Comparison of ENCODE assay signal across 10 mouse cellular contexts in genomic region chr1:74042711-74043467, GRCm38 (mm10).
DNase-seq lines count a peak whose midpoint lies in the region; ATAC-seq and TF ChIP-seq lines count a peak whose summit lies in the region.
"Had no signal": no experiment of that assay in that cellular context is flagged by ENCODE, and none has a peak within 500 bp of the region (broad histone marks: within the 10 kb centered on the region; RNA-seq: fewer than 3 reads in every experiment).

No protein-coding gene starts in this region.

- 61% methylated on average over 3 of the region's 3 CpGs for WGBS in hindbrain, embryonic 12.5 days
- 66% methylated on average over 3 of the region's 3 CpGs for WGBS in hindbrain, embryonic 11.5 days
- WGBS in forebrain, postnatal 0 days, result 68% methylated on average over 3 of the region's 3 CpGs
- 38% methylated on average over 3 of the region's 3 CpGs for WGBS in limb, embryonic 15.5 days

- peak overlapping the region; percentile 40; the same call in 1 of the 2 replicates for H3K27ac ChIP-seq in hindbrain, embryonic 12.5 days
- no peak overlapping the region for H3K27ac ChIP-seq in hindbrain, embryonic 11.5 days (ENCODE audit: low read depth, low read length)
- H3K27ac ChIP-seq in forebrain, postnatal 0 days (ENCODE audit: low read depth, low read length), result no peak overlapping the region
- peak overlapping the region; percentile 33; the same call in 1 of the 2 replicates for H3K27ac ChIP-seq in limb, embryonic 15.5 days

- H3K9ac ChIP-seq in hindbrain, embryonic 12.5 days, result no peak overlapping the region
- H3K9ac ChIP-seq in hindbrain, embryonic 11.5 days (ENCODE audit: low read depth, low read length), result no peak overlapping the region
- no peak overlapping the region for H3K9ac ChIP-seq in forebrain, postnatal 0 days
- H3K9ac ChIP-seq in limb, embryonic 15.5 days, result no peak overlapping the region

- H3K4me1 ChIP-seq in hindbrain, embryonic 12.5 days, result peaks cover 30% of the 10 kb centered on the region
- no peaks in the 10 kb centered on the region for H3K4me1 ChIP-seq in hindbrain, embryonic 11.5 days (replicated peaks; ENCODE audit: control insufficient read depth, insufficient read depth, low read length)
- H3K4me1 ChIP-seq in forebrain, postnatal 0 days (ENCODE audit: insufficient read depth), result no peaks in the 10 kb centered on the region
- peaks cover 60% of the 10 kb centered on the region for H3K4me1 ChIP-seq in limb, embryonic 15.5 days

- no peaks in the 10 kb centered on the region for H3K9me3 ChIP-seq in hindbrain, embryonic 12.5 days (replicated peaks)
- H3K9me3 ChIP-seq in hindbrain, embryonic 11.5 days (ENCODE audit: control insufficient read depth, low read length), result no peaks in the 10 kb centered on the region
- no peaks in the 10 kb centered on the region for H3K9me3 ChIP-seq in forebrain, postnatal 0 days (ENCODE audit: low read length)
- no peaks in the 10 kb centered on the region for H3K9me3 ChIP-seq in limb, embryonic 15.5 days

- no peak for DNase-seq in hindbrain, embryonic 11.5 days (ENCODE audit: low spot score)
- DNase-seq in brain, adult 2 months (ENCODE audit: low read depth, low spot score), result peak; percentile 62
- no peak for DNase-seq in forebrain, postnatal 0 days
- no peak for DNase-seq in cerebellum, adult 9-11 months
- DNase-seq in MN1 (ENCODE audit: low spot score), result no peak
- DNase-seq: cerebellum, postnatal 10 days had no signal

- no peaks in the 10 kb centered on the region for H3K36me3 ChIP-seq in hindbrain, embryonic 12.5 days
- H3K36me3 ChIP-seq in hindbrain, embryonic 11.5 days (ENCODE audit: control insufficient read depth, insufficient read depth, low read length), result no peaks in the 10 kb centered on the region
- H3K36me3 ChIP-seq in forebrain, postnatal 0 days (ENCODE audit: insufficient read depth), result no peaks in the 10 kb centered on the region
- H3K36me3 ChIP-seq in limb, embryonic 15.5 days, result no peaks in the 10 kb centered on the region

- H3K27me3 ChIP-seq in hindbrain, embryonic 12.5 days, result no peaks in the 10 kb centered on the region
- H3K27me3 ChIP-seq in hindbrain, embryonic 11.5 days (ENCODE audit: control insufficient read depth, insufficient read depth, low read length), result no peaks in the 10 kb centered on the region
- no peaks in the 10 kb centered on the region for H3K27me3 ChIP-seq in forebrain, postnatal 0 days (ENCODE audit: insufficient read depth, low read length)
- H3K27me3 ChIP-seq in limb, embryonic 15.5 days, result no peaks in the 10 kb centered on the region

- no peak for TF ChIP-seq CTCF in forebrain, postnatal 0 days (IDR thresholded peaks at IDR 0.05; ENCODE audit: low read depth)

- no peak overlapping the region for H3K4me3 ChIP-seq in hindbrain, embryonic 12.5 days
- no peak overlapping the region for H3K4me3 ChIP-seq in hindbrain, embryonic 11.5 days (ENCODE audit: low read depth, low read length)
- no peak overlapping the region for H3K4me3 ChIP-seq in forebrain, postnatal 0 days (ENCODE audit: low read depth, low read length)
- H3K4me3 ChIP-seq in limb, embryonic 15.5 days, result no peak overlapping the region

- ATAC-seq in hindbrain, embryonic 12.5 days (ENCODE audit: low FRiP score), result peak; percentile 52; the same call in 1 of the 2 replicates
- no peak for ATAC-seq in hindbrain, embryonic 11.5 days (ENCODE audit: low FRiP score)
- peak; percentile 44 for ATAC-seq in forebrain, postnatal 0 days
- ATAC-seq in limb, embryonic 15.5 days (ENCODE audit: insufficient number of reproducible peaks, low FRiP score, low TSS enrichment, low read depth), result 0 out of 2 replicates have a peak, but pooled peaks have one; percentile 20
- ATAC-seq in erythroid progenitor cell, adult 5-6 weeks (replicated peaks; ENCODE audit: low FRiP score, poor library complexity, severe bottlenecking), result no peak
- ATAC-seq: inflammation-experienced regulatory T-cells, adult 6 months had no signal

- H3K4me2 ChIP-seq in hindbrain, embryonic 12.5 days (replicated peaks), result no peak overlapping the region
- H3K4me2 ChIP-seq in hindbrain, embryonic 11.5 days (replicated peaks; ENCODE audit: low read depth, low read length), result no peak overlapping the region
- H3K4me2 ChIP-seq in forebrain, postnatal 0 days (ENCODE audit: low read depth), result no peak overlapping the region
- no peak overlapping the region for H3K4me2 ChIP-seq in limb, embryonic 15.5 days

Comparison
In these comparisons a context has a peak if more than half of its experiments do, and no peak if none do; other contexts are left out.
1. ATAC-seq: peak in hindbrain, embryonic 12.5 days (single experiment), forebrain, postnatal 0 days (single experiment) and limb, embryonic 15.5 days (single experiment); none in hindbrain, embryonic 11.5 days (single experiment) and erythroid progenitor cell, adult 5-6 weeks (single experiment).
2. H3K27ac ChIP-seq: peak in hindbrain, embryonic 12.5 days (single experiment) and limb, embryonic 15.5 days (single experiment); none in hindbrain, embryonic 11.5 days (single experiment) and forebrain, postnatal 0 days (single experiment).